8 mouse cellular contexts compared by ENCODE assay signal in the genomic region with DNA sequence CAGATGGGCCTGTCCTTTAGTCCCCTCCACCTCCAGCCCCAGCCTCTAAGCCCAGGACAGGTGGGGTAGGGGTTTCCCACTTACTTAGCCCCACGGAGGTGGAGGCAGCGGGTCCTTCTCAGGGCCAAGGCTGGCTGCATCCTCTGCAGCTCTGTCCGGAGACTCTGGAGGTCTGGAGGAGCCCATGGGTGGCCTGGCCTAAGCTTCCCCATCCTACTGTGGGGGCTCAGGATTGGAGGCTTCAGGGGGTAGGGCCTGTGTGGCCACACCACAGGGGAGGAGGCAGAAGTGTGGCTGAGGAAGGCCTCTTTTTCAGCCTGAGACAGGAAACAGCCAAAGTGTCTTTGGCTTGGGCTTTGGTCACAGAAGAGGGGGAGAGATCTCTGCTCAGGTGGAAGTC. TPM values are rescaled to one million over a fixed set of nuclear protein-coding genes. Genes with fewer than 3 reads are reported as not detected.
DNase-seq lines count a peak whose midpoint lies in the region; ATAC-seq and TF ChIP-seq lines count a peak whose summit lies in the region.

No protein-coding gene starts in this region.

- no peak for ATAC-seq in kidney, embryonic 14.5 days (ENCODE audit: low FRiP score, low TSS enrichment)
- no peak for ATAC-seq in embryonic facial prominence, embryonic 15.5 days (ENCODE audit: insufficient number of reproducible peaks, low FRiP score, low TSS enrichment, low read depth)
- ATAC-seq in intestine, postnatal 0 days, result no peak

- H3K79me2 ChIP-seq in myocyte (ENCODE audit: control insufficient read depth, insufficient read depth), result no peaks in the 10 kb centered on the region

- no peak overlapping the region for H3K27ac ChIP-seq in kidney, embryonic 14.5 days (ENCODE audit: low read depth, low read length)
- H3K27ac ChIP-seq in embryonic facial prominence, embryonic 15.5 days (replicated peaks), result 0 out of 2 replicates have a peak overlapping the region, but pooled peaks have one; percentile 34
- H3K27ac ChIP-seq in intestine, postnatal 0 days (ENCODE audit: low read depth, low read length), result no peak overlapping the region

- H3ac ChIP-seq in myocyte (ENCODE audit: control insufficient read depth, insufficient read length), result no peak overlapping the region

- DNase-seq in kidney, adult 9 months, result peak; percentile 30
- no peak for DNase-seq in cerebellum, adult 9-10 months
- no peak for DNase-seq in embryo, embryonic 9.5 days (ENCODE audit: extremely low spot score)
- DNase-seq in right cerebral cortex, postnatal 4 days, result no peak

- peaks cover 25% of the 10 kb centered on the region for H3K4me1 ChIP-seq in kidney, embryonic 14.5 days (ENCODE audit: control insufficient read depth, insufficient read depth, low read length)
- peaks cover 43% of the 10 kb centered on the region for H3K4me1 ChIP-seq in embryonic facial prominence, embryonic 15.5 days
- peaks cover 8% of the 10 kb centered on the region; the same call in 1 of the 2 replicates for H3K4me1 ChIP-seq in intestine, postnatal 0 days (replicated peaks; ENCODE audit: control insufficient read depth, insufficient read depth, low read length)

- 84% methylated on average over 3 of the region's 3 CpGs for WGBS in kidney, embryonic 14.5 days
- WGBS in embryonic facial prominence, embryonic 15.5 days, result 85% methylated on average over 3 of the region's 3 CpGs
- 76% methylated on average over 3 of the region's 3 CpGs for WGBS in intestine, postnatal 0 days

- H3K9me3 ChIP-seq in kidney, embryonic 14.5 days (ENCODE audit: control insufficient read depth, low read length), result no peaks in the 10 kb centered on the region
- H3K9me3 ChIP-seq in embryonic facial prominence, embryonic 15.5 days (replicated peaks), result no peaks in the 10 kb centered on the region
- no peaks in the 10 kb centered on the region for H3K9me3 ChIP-seq in intestine, postnatal 0 days (ENCODE audit: control insufficient read depth)

- no peak overlapping the region for H3K9ac ChIP-seq in kidney, embryonic 14.5 days (ENCODE audit: low read depth, low read length)
- no peak overlapping the region for H3K9ac ChIP-seq in embryonic facial prominence, embryonic 15.5 days
- no peak overlapping the region for H3K9ac ChIP-seq in intestine, postnatal 0 days (ENCODE audit: low read depth, low read length)

- H3K4me3 ChIP-seq in kidney, embryonic 14.5 days (ENCODE audit: low read length), result no peak overlapping the region
- no peak overlapping the region for H3K4me3 ChIP-seq in embryonic facial prominence, embryonic 15.5 days (replicated peaks)
- H3K4me3 ChIP-seq in intestine, postnatal 0 days (ENCODE audit: low read depth, low read length), result no peak overlapping the region
- H3K4me3 ChIP-seq in myocyte, result peak overlapping the region; percentile 2

- H3K4me2 ChIP-seq in kidney, embryonic 14.5 days (replicated peaks; ENCODE audit: low read depth, low read length), result no peak overlapping the region
- no peak overlapping the region for H3K4me2 ChIP-seq in embryonic facial prominence, embryonic 15.5 days (replicated peaks)
- peak overlapping the region; percentile 27; the same call in 1 of the 2 replicates for H3K4me2 ChIP-seq in intestine, postnatal 0 days (replicated peaks; ENCODE audit: low read depth)
- H3K4me2 ChIP-seq in myocyte (ENCODE audit: low read depth), result peak overlapping the region; percentile 86

- no peaks in the 10 kb centered on the region for H3K36me3 ChIP-seq in kidney, embryonic 14.5 days (ENCODE audit: control insufficient read depth, insufficient read depth, low read length)
- H3K36me3 ChIP-seq in embryonic facial prominence, embryonic 15.5 days, result no peaks in the 10 kb centered on the region
- H3K36me3 ChIP-seq in intestine, postnatal 0 days (ENCODE audit: control insufficient read depth, insufficient read depth), result no peaks in the 10 kb centered on the region; the same call in 1 of the 2 replicates
- H3K36me3 ChIP-seq in myocyte (ENCODE audit: control insufficient read depth, insufficient read depth), result peaks cover 3% of the 10 kb centered on the region

- no peaks in the 10 kb centered on the region for H3K27me3 ChIP-seq in kidney, embryonic 14.5 days (ENCODE audit: control insufficient read depth, insufficient read depth, low read length)
- H3K27me3 ChIP-seq in embryonic facial prominence, embryonic 15.5 days, result no peaks in the 10 kb centered on the region
- no peaks in the 10 kb centered on the region for H3K27me3 ChIP-seq in intestine, postnatal 0 days (replicated peaks; ENCODE audit: control insufficient read depth, insufficient read depth, low read length)
- H3K27me3 ChIP-seq in myocyte (ENCODE audit: control insufficient read depth, insufficient read depth, insufficient read length), result no peaks in the 10 kb centered on the region

- no peak for TF ChIP-seq CTCF in intestine, postnatal 0 days (IDR thresholded peaks at IDR 0.05; ENCODE audit: low read depth)

- no peak for TF ChIP-seq POLR2A in myocyte (IDR thresholded peaks at IDR 0.05; ENCODE audit: insufficient read length, low read depth)

TF ChIP-seq in myocyte, 11 proteins besides CTCF, POLR2A, EP300 and RAD21:
- TF ChIP-seq REST (IDR thresholded peaks at IDR 0.05; ENCODE audit: insufficient read depth, insufficient read length) (no peak), CEBPB (IDR thresholded peaks at IDR 0.05; ENCODE audit: insufficient read depth, poor library complexity, severe bottlenecking) (no peak), TCF3 (IDR thresholded peaks at IDR 0.05; ENCODE audit: insufficient read length, low read depth) (no peak), E2F4 (IDR thresholded peaks at IDR 0.05; ENCODE audit: insufficient read depth) (no peak), TCF12 (IDR thresholded peaks at IDR 0.05; ENCODE audit: insufficient read depth, poor library complexity, severe bottlenecking) (no peak), MAX (IDR thresholded peaks at IDR 0.05; ENCODE audit: low read depth) (no peak), MYOD1 (IDR thresholded peaks at IDR 0.05; ENCODE audit: control insufficient read depth in 1 of 3, insufficient read length in 2 of 3, low read depth in 2 of 3) (no peak), SRF (IDR thresholded peaks at IDR 0.05; ENCODE audit: control insufficient read depth, insufficient read length, low read depth) (no peak), USF1 (IDR thresholded peaks at IDR 0.05; ENCODE audit: low read depth) (no peak), POLR2AphosphoS2 (IDR thresholded peaks at IDR 0.05; ENCODE audit: insufficient read length, low read depth) (no peak), MYOG (IDR thresholded peaks at IDR 0.05; ENCODE audit: control insufficient read depth in 1 of 3, insufficient read depth in 1 of 3, insufficient read length in 2 of 3, low read depth in 2 of 3) (no peak)
TF ChIP-seq in myocyte: peak in this region for 0.

RNA-seq across cellular contexts. Expression of gene Limk1, which starts 10.4 kb away (rescaled TPM):
- polyA plus RNA-seq in kidney, embryonic 14.5 days (2014; fragmentation: Nextera tagmentation; extraction: Ambion mirVana), result 6.7 and 9.1 TPM in 2 replicates
- polyA plus RNA-seq in embryonic facial prominence, embryonic 15.5 days (2015; fragmentation: Nextera tagmentation; extraction: Ambion mirVana), result 7.8 and 9.0 TPM in 2 replicates
- polyA plus RNA-seq in intestine, postnatal 0 days (2015; fragmentation: Nextera tagmentation; extraction: Ambion mirVana), result 1.7 and 1.8 TPM in 2 replicates
- 22.3 TPM for polyA plus RNA-seq in myocyte (2012; fragmentation: generic; extraction: Trizol)

RNA-seq across cellular contexts. Expression of gene Eif4h, which starts 38.7 kb away (rescaled TPM):
- polyA plus RNA-seq in kidney, embryonic 14.5 days (2014; fragmentation: Nextera tagmentation; extraction: Ambion mirVana), result 463 and 491 TPM in 2 replicates
- 421 and 433 TPM in 2 replicates for polyA plus RNA-seq in embryonic facial prominence, embryonic 15.5 days (2015; fragmentation: Nextera tagmentation; extraction: Ambion mirVana)
- 217 and 232 TPM in 2 replicates for polyA plus RNA-seq in intestine, postnatal 0 days (2015; fragmentation: Nextera tagmentation; extraction: Ambion mirVana)
- polyA plus RNA-seq in myocyte (2012; fragmentation: generic; extraction: Trizol), result 293 TPM

Comparison
In these comparisons a context has a peak if more than half of its experiments do, and no peak if none do; other contexts are left out.
1. H3K4me2 ChIP-seq: peak in intestine, postnatal 0 days (single experiment) and myocyte (single experiment); none in kidney, embryonic 14.5 days (single experiment) and embryonic facial prominence, embryonic 15.5 days (single experiment).